Mouse (Mus musculus): ENCODE measurements around the gene Myh7b.

The Myh7b gene

GRCm38 (mm10) chr2:155610978-155611377 lies at the start of gene Myh7b:
TSS of gene Myh7b (plus strand) at chr2:155611212.
- no peak for DNase-seq (ENCODE audit: low read depth, low spot score)

GRCm38 (mm10) chr2:155562209-155562608 lies 48.8 kb upstream of the Myh7b start:
- DNase-seq (ENCODE audit: low read depth, low spot score): no peak

- DNase-seq (ENCODE audit: low read depth, low spot score): no peak
Measured at GRCm38 (mm10) chr2:155562934-155563333, 48.1 kb upstream of the Myh7b start.

GRCm38 (mm10) chr2:155567751-155568150 lies 43.3 kb upstream of the Myh7b start:
- DNase-seq (ENCODE audit: low read depth, low spot score): no peak

GRCm38 (mm10) chr2:155569223-155569807 lies 41.7 kb upstream of the Myh7b start:
- no peak for DNase-seq (ENCODE audit: low read depth, low spot score)

GRCm38 (mm10) chr2:155573001-155573400 lies 38.0 kb upstream of the Myh7b start:
- DNase-seq (ENCODE audit: low read depth, low spot score): no peak

GRCm38 (mm10) chr2:155573996-155574395 lies 37.0 kb upstream of the Myh7b start:
- no peak for DNase-seq (ENCODE audit: low read depth, low spot score)

- DNase-seq (ENCODE audit: low read depth, low spot score): no peak
Measured at GRCm38 (mm10) chr2:155574700-155575099, 36.3 kb upstream of the Myh7b start.

GRCm38 (mm10) chr2:155576656-155577055 lies 34.4 kb upstream of the Myh7b start:
- DNase-seq (ENCODE audit: low read depth, low spot score): no peak

GRCm38 (mm10) chr2:155580331-155580730 lies 30.7 kb upstream of the Myh7b start:
- no peak for DNase-seq (ENCODE audit: low read depth, low spot score)

- no peak for DNase-seq (ENCODE audit: low read depth, low spot score)
Measured at GRCm38 (mm10) chr2:155582384-155582995, 28.5 kb upstream of the Myh7b start.

GRCm38 (mm10) chr2:155582996-155583395 lies 28.0 kb upstream of the Myh7b start:
- no peak for DNase-seq (ENCODE audit: low read depth, low spot score)

- DNase-seq (ENCODE audit: low read depth, low spot score): peak; percentile 63
Measured at GRCm38 (mm10) chr2:155583927-155584530, 27.0 kb upstream of the Myh7b start.

GRCm38 (mm10) chr2:155585082-155585481 lies 25.9 kb upstream of the Myh7b start:
- no peak for DNase-seq (ENCODE audit: low read depth, low spot score)

GRCm38 (mm10) chr2:155585486-155585885 lies 25.5 kb upstream of the Myh7b start:
- DNase-seq (ENCODE audit: low read depth, low spot score): no peak

GRCm38 (mm10) chr2:155588136-155588535 lies 22.9 kb upstream of the Myh7b start:
- DNase-seq (ENCODE audit: low read depth, low spot score): no peak

GRCm38 (mm10) chr2:155589521-155589920 lies 21.5 kb upstream of the Myh7b start:
- no peak for DNase-seq (ENCODE audit: low read depth, low spot score)

GRCm38 (mm10) chr2:155590876-155591275 lies 20.1 kb upstream of the Myh7b start:
- DNase-seq (ENCODE audit: low read depth, low spot score): no peak

- no peak for DNase-seq (ENCODE audit: low read depth, low spot score)
Measured at GRCm38 (mm10) chr2:155591676-155592075, 19.3 kb upstream of the Myh7b start.

- DNase-seq (ENCODE audit: low read depth, low spot score): peak; percentile 98
Measured at GRCm38 (mm10) chr2:155592137-155592853, 18.7 kb upstream of the Myh7b start, which contains the start of gene Gss. TSS of gene Gss (minus strand) at chr2:155592810.

- no peak for DNase-seq (ENCODE audit: low read depth, low spot score)
Measured at GRCm38 (mm10) chr2:155592854-155593283, 18.1 kb upstream of the Myh7b start.

GRCm38 (mm10) chr2:155595516-155595915 lies 15.5 kb upstream of the Myh7b start:
- no peak for DNase-seq (ENCODE audit: low read depth, low spot score)

Measured in mesoderm, embryonic 11.5 days (tissue).